Mouse (Mus musculus): ENCODE data around the gene Mmp7. TPM values are rescaled to one million over a fixed set of nuclear protein-coding genes. Genes with fewer than 3 reads are reported as not detected.

Mmp7 gene
- polyA plus RNA-seq, 1 experiment = not detected

DNA sequence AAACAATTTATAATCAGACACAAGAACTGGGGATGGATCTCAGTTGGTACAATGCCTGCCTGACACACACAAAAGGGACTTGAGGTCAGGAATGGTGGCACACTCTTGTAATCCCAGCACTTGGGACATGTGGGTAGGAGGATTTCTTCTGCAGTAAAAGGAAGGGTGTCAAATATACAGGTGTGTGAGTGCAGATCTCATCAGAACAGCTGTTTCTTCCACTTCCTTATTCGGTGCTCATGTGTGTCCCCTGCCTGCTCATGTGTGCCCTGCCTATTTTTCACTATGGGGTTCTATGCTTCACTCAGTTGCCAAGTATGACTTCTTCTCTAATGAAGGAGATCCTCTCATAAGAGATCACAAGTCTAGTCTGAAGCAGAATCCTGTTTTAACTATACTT, 50.8 kb downstream of the Mmp7 start:
- Histone ChIP-seq H3K27ac (ENCODE audit: insufficient read depth, low read depth, low read length) (no peak overlapping the region), H3K4me1 (ENCODE audit: control insufficient read depth, insufficient read depth, low read length) (no peaks in the 10 kb centered on the region), H3K4me3 (ENCODE audit: insufficient read depth, low read depth, low read length) (no peak overlapping the region), H3K27me3 (replicated peaks; ENCODE audit: control insufficient read depth, insufficient read depth, low read length) (no peaks in the 10 kb centered on the region), H3K36me3 (ENCODE audit: control insufficient read depth, insufficient read depth, low read length) (no peaks in the 10 kb centered on the region)
- TF ChIP-seq CTCF (conservative IDR thresholded peaks at IDR 0.05; ENCODE audit: insufficient read depth, insufficient read length, low read depth, low read length) (no peak), POLR2A (IDR thresholded peaks at IDR 0.05; ENCODE audit: low read depth, low read length) (no peak)
- 74% methylated on average over 1 of the region's 1 CpGs for WGBS
- no peak for DNase-seq

DNA sequence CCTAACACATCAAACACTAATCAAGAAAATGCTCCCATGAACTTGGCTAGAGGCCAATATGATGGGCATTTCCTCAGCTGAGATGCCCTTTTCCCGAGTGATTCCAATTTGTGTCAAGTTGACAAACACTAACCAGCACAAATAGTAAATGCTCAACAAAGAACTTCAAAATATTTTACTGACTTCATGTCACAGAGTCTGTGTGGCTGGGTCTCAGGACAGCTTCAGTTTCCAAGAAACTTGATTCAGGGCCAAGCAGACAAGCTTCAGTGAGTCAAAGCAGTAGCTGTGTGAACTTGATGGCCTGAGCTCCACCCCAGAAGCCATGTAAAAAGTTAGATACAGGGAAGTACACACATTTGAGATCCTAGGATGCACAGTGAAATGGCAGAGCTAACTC, 52.3 kb downstream of the Mmp7 start:
- 40% methylated on average over 1 of the region's 1 CpGs for WGBS
- no peak for TF ChIP-seq CTCF (conservative IDR thresholded peaks at IDR 0.05; ENCODE audit: insufficient read depth, insufficient read length, low read depth, low read length)
- TF ChIP-seq POLR2A (IDR thresholded peaks at IDR 0.05; ENCODE audit: low read depth, low read length) = no peak
- H3K4me1 ChIP-seq (ENCODE audit: control insufficient read depth, insufficient read depth, low read length) = no peaks in the 10 kb centered on the region

DNA sequence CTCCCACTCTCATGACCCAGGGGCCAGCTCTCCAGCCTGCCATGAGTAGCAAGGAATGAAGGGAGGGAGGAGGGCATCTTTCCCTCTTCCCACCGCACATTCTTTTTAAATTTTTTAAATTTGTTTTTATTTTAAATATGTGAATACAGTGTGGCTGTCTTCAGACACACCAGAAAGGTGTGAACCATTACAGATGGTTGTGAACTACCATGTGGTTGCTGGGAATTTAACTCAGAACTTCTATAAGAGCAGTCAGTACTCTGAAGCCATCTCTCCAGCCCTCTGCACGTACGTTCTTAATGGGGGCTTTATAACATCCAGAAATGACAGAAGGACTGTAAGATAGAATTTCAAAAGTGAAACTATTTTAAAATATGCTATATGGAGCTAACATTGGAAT, 57.0 kb downstream of the Mmp7 start:
- Histone ChIP-seq H3K36me3 (ENCODE audit: control insufficient read depth, insufficient read depth, low read length) (no peaks in the 10 kb centered on the region), H3K27me3 (replicated peaks; ENCODE audit: control insufficient read depth, insufficient read depth, low read length) (no peaks in the 10 kb centered on the region), H3K27ac (ENCODE audit: insufficient read depth, low read depth, low read length) (no peak overlapping the region), H3K4me3 (ENCODE audit: insufficient read depth, low read depth, low read length) (no peak overlapping the region), H3K4me1 (ENCODE audit: control insufficient read depth, insufficient read depth, low read length) (no peaks in the 10 kb centered on the region)
- no peak for DNase-seq
- 87% methylated on average over 3 of the region's 3 CpGs for WGBS
- TF ChIP-seq POLR2A (IDR thresholded peaks at IDR 0.05; ENCODE audit: low read depth, low read length) (no peak), CTCF (conservative IDR thresholded peaks at IDR 0.05; ENCODE audit: insufficient read depth, insufficient read length, low read depth, low read length) (no peak)

More for the DNA sequence above, 52.3 kb downstream of the Mmp7 start:
- no peak for DNase-seq
- Histone ChIP-seq H3K4me3 (ENCODE audit: insufficient read depth, low read depth, low read length) (no peak overlapping the region), H3K27ac (ENCODE audit: insufficient read depth, low read depth, low read length) (no peak overlapping the region), H3K27me3 (replicated peaks; ENCODE audit: control insufficient read depth, insufficient read depth, low read length) (no peaks in the 10 kb centered on the region), H3K36me3 (ENCODE audit: control insufficient read depth, insufficient read depth, low read length) (no peaks in the 10 kb centered on the region)

Other genes with a start within 250 kb of the Mmp7 start
- gene Mmp3, start 246.3 kb upstream of the Mmp7 start, polyA plus RNA-seq (2012; rRNA removed) = 0.56 and 0.84 TPM in 2 replicates
- gene Mmp10, start 189.7 kb upstream of the Mmp7 start, polyA plus RNA-seq (2012; rRNA removed) = not detected in 2 replicates
- gene Mmp8, start 133.6 kb upstream of the Mmp7 start, polyA plus RNA-seq (2012; rRNA removed) = 0.03 TPM in 1 of 2 replicates, not detected in the other
- gene Mmp27, start 120.7 kb upstream of the Mmp7 start, polyA plus RNA-seq (2012; rRNA removed) = not detected in 2 replicates
- gene Mmp20, start 63.9 kb upstream of the Mmp7 start, polyA plus RNA-seq (2012; rRNA removed) = not detected in 2 replicates
- 40.8 and 43.7 TPM in 2 replicates for gene Tmem123, start 72.0 kb downstream of the Mmp7 start, polyA plus RNA-seq (2012; rRNA removed)
- gene Birc2, start 145.0 kb downstream of the Mmp7 start, polyA plus RNA-seq (2012; rRNA removed) = 12.2 and 12.7 TPM in 2 replicates
- 6.5 and 9.2 TPM in 2 replicates for gene Birc3, start 181.1 kb downstream of the Mmp7 start, polyA plus RNA-seq (2012; rRNA removed)

All from kidney, adult 2 months (tissue).